Mouse (Mus musculus) layer of hippocampus, adult 11-12 months (tissue): ENCODE measurements at regions not wholly inside any gene's neighbourhood (a gene's known extent, or its start where the extent isn't known, plus 50 kb on each side); places are given as distances from the start of the nearest gene placed in this dataset.

Source experiments
- DNase-seq: peaks from one replicate; pipeline ENCODE4 v3.0.0; 2022; ENCODE audit warnings: low spot score

DNA sequence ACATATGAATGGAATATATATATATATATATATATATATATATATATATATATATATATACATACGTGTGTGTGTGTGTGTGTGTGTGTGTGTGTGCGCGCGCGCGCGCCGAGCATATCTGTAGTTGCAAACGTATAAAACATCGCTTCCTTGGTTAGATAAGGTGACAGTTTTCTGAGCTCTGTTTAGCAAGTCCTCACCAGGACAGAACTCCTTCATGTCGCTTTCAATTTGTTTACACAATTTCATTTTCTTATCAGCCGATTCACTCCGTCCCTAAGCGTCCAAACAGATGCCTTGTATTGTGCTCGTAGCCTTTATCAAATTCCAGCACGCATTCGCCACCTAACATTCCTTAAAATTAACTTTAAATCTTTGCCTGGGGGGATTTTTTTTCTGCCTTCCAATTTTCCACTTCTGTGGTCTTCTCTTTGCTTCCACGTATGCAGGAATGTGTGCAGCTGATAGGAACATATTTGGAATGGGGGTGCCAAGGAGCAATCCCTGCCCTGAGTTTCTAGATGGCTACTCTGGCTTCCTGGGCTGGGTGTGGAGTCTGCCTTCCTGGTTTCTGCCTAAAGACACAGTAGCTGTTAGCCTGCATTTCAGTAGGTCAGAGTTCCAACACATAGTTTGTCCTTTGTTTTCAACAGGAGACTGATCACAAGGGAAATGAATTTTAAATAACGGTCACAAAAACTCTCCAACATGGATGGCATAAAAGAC is 575.7 kb downstream of the Robo2 start:
- DNase-seq, result no peak

DNA sequence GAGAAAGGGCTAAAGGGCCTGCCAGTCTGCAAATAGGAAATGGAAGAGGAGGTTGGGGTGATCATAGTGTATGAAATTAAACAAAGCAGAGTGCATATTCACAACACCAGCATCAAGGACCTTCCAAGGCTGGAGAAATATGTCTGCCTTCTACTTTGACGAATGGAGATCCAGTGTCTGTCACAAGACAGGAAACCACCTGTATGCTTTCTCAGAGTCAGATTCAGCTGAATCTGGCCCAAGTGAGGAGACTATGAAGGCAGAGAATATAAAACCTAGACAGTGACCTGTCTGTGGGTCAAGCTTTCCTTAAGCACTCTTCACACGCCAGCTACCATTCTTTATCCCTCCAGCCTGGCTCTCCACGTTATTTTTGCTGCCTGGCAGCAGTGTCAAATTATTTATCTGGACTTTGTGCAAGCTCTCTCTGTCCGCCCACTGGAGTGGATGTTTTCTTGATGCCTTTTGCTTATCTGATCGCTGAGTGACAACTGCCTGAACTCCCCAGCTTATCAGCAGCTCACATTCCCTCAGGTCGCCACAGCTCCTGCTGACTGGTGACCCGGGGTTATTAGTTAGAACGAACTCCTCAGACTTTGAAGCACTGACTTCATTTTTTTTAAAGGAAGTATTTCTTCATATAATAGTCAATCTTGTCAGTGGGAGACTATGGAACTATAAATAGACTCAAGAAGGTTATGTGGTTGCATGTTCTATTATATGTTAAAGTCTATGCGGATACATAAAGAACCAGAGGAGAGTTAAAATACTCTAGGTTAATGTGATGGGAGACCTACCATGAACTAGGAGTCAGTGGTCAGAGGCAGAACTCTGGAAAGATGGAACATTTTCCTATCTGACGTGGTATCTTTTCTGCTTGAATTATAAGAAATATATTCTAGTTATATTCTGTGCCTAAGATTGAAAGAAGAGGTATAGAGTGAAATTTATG is 590.0 kb downstream of the Robo2 start:
- no peak for DNase-seq

DNA sequence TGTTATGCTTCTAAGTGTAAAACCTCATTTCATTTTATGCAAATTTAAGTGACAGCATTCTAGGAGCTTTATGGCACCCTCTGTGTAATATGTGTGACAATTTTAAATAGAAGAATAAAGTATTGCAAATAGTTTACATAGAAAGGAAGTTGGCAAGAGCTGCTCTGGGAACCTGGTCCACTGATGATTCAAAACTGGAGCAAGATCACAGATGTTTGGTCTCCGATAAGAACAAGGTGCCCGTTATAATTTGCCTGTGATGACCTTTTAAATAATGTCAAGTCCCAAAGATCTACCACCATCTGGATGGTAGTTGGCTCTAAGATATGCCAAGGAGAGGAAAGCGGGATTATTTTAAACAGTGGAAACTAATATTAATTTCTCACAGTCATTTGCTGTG is 607.1 kb downstream of the Robo2 start:
- no peak for DNase-seq

DNA sequence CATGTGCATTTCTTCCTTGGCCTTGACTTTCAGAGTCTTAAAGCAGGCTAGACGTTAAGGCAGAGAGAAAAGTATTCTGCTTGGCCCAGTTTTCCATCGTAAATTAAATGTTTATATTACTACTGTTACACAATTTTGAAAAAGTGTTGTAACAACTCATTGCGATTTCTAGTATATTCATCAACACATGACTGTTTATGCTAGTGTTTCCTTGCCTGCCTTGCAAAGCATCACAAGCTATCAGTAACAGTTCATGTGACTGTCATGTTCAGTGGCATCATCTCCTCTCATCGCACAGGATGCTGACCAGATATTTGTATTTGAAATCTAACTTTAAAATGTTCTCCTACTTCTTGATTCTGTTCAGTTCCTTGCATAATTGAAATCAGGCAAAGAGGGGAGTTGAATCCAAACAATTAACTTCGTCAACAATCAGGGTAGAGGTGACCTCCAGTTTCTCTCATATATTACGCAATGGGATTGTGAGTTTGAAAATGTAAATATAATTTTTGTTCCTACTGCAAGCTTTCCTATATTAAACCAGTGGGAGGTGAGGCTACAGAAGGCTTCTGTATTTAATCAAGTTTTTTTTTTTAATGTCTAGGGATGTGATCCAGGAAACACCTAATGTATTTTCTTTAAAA is 615.0 kb downstream of the Robo2 start:
- DNase-seq, result no peak

DNA sequence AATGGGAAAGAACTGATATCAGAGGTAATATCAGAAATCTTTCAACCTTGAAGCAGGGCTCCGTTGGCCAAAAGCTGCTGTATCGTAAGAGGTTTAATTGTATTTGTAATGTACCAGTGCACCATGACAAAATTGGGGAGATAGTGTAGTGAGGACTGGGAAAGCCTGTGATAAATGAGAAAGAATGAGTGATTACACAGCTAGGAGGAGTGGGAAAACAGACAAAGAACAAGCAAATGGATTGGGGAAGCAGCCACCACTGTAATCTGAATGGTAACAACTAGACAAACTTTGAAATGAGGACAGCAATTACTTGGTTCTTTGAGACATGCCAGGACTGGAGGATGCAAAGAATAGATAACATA is 626.6 kb downstream of the Robo2 start:
- DNase-seq, result no peak

DNA sequence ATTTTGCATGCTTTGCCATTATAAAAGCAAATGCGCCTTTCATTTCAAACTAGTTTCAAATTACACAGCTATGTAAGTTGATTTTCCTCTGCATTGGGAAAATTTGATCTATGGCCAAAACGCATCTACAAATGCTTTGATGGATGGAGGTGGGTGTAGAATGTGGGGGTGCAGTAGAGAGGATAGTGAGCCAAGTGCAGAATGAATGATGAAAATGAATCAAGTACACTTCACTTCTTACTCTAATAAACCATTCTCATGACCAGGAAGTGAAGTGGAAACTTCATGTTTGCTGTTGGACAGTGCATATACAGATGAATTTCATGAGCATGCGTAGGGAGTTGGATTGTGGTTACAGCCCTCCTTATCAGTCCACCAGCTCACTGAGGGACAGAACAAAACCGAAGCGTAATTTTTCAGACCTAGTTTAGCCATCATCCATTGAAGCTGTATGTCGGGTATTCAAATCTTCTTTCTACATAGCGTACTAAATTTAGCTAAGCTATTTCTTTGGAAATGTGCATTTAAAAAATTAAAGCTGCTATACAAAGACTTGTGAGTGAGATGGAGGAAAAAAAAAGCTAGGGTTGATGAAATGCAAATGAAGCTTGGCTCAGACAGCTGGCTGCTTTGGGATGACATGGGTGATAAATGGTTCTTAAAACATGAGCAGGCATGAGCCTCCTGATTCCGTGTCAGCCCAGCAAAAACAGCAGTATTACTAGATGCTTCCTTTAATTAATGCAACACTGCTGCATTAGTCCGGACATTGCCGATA is 627.1 kb downstream of the Robo2 start:
- DNase-seq, result no peak

DNA sequence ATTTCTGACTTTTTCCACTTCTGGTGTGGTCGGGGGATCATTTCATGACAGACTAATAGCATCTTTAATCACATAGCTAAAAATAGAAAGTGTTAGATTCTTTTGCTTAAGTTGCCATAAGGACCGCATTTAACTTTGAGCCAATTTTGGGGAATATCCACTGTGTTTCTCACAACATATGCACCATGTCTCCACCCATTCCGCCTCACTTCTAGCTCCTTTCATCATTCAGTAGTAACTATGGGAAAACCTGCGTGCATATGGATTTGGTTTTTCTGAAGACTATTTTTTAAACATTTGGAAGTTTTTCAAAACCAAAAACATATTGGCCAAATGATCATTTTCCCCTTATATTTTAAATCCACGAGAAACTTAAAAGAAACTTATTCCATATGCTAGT is 639.2 kb downstream of the Robo2 start:
- no peak for DNase-seq

DNA sequence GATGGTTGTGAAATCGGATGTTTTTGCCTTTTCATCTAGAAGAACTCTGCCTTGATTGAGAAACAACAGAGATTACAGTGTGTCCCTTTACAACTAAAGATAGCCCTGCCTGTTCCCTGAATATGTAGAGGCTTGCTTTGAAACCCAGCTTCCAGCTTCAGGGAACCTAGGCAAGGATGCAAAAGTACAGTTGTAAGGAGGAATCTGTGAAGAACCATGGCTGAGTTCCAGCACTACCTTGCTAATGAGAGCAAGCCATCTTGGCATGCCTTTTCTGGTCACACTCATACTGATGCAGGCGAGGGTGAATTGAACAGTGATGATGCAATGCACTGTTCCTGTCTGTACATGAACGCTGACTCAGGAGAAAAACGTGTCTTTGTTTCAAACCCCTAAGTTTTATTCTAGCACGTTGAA is 641.2 kb downstream of the Robo2 start:
- peak; percentile 21 for DNase-seq

DNA sequence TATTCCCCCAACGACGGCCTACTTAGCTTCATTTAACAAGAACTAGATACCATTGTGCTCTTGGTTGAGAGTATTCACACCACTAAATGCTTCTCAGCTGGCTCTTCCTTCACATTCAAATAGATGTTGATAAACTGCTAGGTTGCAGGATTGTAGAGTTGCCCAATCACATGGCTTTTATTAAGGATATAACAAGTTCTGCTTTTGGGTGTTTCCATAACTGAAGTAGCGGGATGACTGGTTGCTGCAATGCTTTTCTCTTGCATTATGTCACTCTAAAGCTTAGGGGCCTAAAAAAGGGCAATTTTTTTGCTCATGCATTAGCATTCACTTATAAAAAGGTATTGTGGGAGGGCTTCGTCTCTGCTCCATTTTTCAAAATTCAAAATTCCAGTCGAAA is 641.9 kb downstream of the Robo2 start:
- DNase-seq, result no peak

DNA sequence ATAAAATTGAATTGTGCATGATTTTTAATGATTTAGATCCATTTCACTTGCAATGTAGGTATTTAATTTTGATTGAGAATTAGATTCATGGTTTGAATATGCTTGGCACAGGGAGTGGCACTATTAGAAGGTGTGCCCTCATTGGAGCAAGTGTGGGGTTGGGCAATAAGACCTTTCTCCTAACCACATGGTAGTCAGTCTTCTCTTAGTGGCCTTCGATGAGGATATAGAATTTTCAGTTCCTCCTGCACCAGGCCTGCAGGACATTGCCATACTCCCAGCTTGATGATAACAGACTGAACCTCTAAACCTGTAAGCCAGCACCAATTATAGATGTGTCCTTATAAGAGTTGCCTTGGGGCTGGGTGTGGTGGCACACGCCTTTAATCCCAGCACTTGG is 642.9 kb downstream of the Robo2 start:
- no peak for DNase-seq

DNA sequence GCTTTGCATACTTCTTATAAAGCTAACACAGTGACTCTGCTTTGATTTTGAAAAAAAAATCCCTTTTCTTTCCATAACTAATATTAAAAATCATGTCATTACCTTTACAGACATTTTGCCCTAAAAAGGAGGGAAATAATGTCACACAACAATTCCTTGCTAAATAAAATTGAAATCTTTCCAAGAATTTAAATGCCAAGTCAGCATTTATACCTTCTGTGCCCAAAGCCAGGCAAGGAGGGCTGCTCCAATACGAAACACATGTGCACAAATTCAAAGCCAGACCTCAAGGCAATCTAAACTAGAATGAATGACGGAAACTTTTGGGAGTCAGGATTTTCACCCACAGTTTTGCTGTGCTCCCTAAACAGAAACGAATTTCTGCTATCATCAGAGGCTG is 646.4 kb downstream of the Robo2 start:
- no peak for DNase-seq

DNA sequence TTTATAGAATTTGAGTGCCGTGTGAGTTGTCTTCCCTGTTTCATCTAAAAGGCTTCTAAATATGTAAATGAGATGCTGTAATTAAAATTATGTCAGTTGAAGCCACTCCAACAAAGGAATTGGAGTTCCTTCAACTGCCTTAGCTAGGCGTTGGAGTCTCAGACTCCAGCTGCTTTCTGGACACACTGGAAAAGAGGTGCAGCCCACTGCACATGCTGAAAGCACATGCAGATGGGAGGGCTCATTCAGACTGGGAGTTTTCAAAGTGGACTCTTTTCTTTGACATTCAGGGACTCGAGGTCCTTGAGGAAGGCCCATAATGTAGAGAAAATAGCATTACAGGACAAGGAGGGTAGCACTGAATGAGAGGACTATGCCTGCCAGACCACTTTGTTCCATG is 650.7 kb downstream of the Robo2 start:
- DNase-seq, result no peak

DNA sequence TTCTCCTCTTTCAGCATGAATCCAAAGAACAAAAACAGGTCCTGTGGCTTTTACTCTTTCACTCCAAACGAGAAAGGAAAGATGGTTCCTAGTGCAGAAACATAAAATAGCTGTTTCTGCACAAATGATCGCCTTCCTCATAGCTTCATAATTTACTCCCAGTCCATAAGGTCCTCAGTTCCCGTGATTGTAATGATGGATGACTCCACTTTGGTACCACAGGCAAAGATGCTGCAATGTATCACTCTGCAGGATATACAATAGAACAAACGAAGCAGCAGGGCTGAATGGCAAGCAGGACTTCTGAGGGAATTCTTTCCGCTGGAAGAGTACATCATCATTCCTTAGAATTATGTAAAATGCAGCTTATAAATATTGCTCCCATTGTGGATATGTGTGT is 652.8 kb downstream of the Robo2 start:
- no peak for DNase-seq

DNA sequence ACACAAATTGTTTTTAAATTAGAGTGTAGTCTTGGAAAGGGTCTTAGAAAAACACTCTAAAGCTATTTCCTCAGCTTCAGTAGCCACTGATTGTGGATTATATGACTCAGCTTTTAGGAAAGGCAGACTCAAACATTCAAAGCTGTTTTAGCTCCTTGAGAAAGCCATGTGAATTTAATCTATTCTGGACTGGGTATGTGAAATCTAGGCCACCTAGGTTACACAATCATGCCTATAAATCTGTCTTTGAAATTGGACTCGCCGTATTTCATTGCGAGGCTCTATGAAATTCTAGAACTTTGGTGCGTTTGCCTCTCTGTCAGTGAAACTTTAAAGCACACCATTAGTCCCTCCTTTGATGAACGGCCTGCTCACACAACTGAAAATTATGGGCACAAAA is 657.3 kb downstream of the Robo2 start:
- no peak for DNase-seq

DNA sequence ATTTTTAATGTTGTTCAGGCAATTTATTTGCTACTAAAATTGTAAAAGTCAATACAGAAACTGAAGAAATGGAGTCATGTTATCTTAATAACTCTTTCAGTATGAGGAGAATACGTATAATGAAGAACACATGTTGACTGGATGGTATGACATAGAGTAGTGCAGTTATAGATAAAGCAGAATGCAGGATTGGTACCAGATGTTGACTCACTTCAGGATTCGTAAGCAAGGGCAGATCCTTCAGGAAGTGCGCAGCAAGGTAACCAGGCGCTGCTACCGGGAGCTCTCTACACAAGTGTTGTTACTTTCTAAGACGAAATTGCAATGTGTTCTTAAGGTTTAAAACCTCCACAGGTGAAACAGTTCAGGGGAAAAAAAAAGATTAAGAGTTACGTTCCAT is 683.3 kb downstream of the Robo2 start:
- no peak for DNase-seq

DNA sequence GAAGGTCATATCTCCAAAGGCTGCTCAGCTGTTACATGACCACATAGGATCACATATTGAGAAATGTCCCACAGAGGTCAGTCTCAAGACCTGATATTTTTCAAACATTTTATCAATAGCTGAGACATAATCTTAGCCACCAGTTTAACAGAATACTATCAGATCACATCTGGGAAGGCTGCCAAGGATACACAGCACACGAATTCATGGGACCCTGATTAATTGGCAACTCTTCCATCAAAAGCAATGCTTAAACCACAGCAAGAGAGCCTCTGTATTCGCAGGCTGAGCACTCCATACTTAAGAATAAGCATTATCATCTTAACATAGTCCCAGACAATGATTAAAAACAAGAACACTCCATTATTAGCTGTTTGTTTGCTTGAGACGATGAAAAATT is 691.9 kb downstream of the Robo2 start:
- DNase-seq, result no peak

DNA sequence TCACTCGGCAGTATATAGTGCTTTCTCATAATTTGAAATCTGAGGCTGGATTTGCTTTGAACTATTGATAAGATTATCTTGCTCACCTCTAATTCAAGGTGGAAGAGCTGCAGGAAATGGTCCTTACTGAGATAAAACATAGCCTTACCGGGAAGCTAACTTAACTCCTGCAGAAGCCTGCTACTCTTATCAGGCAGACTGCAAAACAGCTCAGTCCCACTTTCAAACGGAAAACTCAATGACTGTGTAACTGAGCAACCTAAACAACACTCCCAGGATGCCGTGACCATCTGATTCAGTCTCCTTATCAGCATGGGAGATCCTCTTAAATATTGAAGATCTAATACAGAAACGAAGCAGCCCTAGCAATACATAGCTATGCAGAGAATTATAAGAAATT is 695.3 kb downstream of the Robo2 start:
- no peak for DNase-seq

DNA sequence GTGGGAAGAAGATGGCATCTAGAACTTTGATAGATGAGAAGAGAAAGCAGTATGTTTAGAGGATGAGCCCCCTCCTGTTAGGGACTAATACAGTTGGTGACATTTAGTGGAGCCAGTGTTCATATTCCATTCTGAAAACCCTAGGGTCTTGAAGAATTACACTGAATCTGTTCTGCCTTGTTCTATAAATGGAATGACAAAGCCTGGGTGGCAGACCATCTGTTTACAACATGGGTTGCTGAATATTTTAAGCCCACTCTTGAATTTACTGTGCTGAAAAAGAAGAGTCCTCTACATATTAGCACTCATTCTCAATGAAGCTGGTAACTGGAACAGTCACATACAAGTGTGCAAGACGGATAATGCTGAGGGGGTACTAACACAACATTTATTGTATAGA is 704.6 kb downstream of the Robo2 start:
- DNase-seq, result peak; percentile 29

DNA sequence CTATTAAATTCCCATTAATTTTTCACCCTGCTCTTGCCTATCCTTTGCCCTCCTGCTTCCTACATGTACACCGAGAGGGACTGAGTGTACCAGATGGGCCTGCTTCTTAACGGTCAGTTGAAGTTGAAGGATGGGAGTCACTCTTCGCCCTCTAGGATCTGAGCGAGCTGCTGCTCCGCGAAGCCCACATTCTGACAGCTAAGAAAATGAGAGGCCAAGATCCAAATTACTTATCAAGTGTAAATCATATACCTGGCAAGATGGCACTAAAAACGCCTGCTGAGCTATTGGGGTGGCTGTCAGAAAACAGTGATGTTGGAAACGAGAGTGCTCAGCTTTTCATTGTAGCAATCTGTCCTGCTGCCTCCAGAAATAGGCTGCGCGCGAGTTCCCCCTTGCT is 722.4 kb downstream of the Robo2 start:
- DNase-seq, result no peak

DNA sequence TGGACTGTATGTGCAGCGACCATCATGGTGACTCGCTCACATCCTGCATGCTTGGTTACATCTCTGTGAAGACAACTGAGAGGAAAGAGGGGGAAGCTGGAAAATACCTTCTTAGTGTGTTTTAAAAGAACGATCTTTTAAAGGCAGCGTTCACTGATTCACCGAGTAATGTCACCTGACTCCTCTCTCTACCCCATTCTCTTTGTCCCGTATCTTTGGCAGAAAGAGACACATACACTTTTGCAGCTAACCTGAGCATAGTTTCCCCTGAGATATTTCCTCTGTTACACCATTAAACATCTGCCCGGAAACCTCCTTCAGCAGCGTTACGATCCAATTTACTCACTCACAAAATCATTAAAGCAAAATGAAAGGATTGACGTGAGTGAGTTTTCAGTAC is 731.8 kb downstream of the Robo2 start:
- DNase-seq, result no peak

DNA sequence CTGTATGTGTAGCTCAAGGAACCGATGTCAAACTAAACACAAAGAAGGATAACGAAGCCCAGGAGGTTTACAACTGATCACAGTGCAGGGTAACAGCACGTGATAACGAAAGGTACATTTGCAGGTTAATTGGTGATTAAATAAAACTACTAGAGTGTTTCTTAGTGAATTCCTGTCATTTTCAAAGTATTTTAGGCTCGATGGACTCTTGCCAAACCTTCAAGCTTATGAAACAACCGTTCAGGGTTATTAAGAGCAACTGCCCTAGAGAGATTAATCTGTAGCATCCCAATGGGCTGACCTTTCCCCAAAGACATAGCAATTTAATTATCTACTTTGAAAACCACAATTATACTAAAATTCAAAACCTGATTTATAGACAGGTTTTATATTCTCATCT is 741.1 kb downstream of the Robo2 start:
- no peak for DNase-seq

DNA sequence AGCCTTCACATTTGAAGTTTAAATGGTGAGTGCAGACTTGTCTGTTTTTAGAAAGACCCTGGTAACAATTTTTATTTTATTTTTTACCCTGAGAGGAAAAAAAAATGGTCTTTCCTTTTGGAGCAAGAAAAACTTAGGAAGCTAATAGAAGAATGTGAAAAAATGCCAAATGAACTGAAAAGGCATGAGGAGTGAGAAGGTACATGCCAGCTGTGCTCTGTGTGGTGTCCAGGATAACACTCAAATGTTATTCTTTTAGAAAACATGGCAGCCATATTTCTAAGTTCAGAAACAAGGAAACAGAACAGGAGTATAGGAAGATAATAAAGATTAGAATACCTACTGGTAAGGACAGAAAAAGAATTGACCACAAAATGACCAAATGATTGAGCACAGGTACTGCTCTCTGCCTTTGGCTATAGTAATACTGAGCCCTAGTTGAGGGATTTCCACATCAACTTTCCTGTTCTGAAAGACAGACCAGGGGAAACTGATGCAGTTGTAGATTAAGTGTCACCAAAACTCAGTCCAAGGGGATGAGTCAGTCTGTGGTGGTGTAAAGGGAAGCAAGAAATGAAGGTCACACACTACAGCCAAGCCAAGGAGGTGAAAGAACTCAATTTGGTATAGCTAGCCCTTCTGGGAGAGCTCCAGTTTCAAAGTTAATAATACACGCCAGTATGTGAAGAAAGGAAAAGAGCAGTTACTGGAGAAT is 758.5 kb downstream of the Robo2 start:
- no peak for DNase-seq
